Mouse (Mus musculus) kidney, postnatal 36 days (tissue): ENCODE data around the gene Nalcn.

Experiments used
- DNase-seq, 2 experiments: peaks; one replicate each; pipeline ENCODE4 v3.0.0; 2021 to 2022; ENCODE audit warnings: mixed read lengths in 2 of 2

Nalcn gene

DNA sequence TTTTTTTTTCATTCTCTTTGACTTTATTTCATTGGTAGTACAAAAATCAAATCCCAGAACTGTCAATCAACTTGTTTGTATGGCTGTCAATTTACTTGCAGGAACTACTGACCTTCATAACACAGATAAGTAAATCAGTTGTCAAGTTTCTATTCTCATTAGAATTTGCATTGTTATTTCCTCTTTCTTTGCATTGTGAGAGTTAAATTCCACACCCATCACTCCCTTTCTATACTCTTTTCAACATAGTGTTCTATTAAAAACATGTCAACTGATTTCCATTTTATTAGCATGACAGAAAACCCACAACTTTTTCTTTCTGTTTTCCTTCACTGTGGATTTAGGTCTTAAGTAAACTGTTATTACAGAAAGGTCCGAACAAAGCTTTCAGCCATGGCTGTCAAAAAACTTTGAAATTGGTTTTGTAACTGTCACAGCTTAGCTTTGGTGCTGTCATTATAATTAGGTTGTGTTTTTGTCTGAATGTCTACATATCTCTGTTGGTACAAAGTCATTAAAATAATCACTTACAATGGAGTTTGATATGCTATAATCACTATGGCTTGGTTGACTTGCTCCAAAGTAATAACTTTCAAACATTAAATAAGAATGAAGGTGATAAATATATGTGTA lies 138.3 kb downstream of the Nalcn start:
- DNase-seq: no peak

DNA sequence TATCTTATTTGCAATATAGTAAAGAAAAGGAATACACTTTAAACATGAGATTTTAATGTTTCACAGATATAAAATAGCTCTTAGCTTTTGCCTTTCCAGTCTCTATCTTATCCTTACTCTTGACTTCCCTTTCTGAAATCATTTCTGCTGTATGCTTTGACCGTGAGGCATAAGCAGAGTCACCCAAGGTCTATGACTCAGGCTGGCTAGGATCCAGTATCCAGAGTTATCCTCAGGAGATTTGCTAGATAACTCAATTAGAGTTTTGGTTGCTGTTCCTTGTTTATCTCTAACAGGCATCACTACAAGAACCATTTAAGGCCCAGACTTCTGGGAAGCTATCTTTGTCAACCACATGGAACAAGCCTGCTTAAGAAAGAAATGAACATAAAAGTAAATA lies 164.9 kb downstream of the Nalcn start:
- no peak for DNase-seq

DNA sequence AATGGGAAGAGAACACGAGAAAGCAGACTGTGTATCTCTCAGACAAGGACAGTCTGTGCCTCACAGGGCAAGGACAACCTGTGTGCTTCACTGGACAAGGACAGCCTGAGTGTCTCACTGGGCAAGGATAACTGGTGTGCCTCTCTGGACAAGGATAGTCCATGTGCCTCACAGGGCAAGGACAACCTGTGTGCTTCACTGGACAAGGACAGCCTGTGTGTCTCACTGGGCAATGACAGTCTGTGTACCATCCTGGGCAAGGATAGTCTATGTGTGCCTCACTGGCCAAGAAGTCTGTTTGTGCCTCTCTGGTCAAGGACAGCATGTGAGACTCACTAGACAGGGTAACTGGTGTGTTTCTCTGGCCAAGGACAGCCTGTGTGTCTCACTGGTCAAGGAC lies 180.9 kb downstream of the Nalcn start:
- no peak for DNase-seq

DNA sequence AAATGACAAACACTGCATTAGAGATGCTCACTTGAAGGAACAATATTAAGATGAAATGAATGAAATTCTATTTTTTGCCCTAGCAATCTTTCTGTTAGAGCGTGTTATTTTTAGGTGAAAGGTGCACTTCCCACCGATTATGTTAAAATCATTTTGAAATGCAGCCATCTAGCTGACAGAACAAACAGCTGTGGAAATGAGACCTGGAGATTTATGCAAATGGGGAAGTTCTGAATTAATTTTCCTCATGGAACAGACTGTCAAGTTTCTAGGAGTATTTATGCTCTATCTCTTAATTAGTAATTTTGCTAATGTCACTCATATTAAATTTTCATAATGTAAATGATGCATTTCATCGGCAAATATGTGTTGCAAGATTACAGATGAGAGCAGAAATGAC lies 191.4 kb downstream of the Nalcn start:
- DNase-seq: no peak

DNA sequence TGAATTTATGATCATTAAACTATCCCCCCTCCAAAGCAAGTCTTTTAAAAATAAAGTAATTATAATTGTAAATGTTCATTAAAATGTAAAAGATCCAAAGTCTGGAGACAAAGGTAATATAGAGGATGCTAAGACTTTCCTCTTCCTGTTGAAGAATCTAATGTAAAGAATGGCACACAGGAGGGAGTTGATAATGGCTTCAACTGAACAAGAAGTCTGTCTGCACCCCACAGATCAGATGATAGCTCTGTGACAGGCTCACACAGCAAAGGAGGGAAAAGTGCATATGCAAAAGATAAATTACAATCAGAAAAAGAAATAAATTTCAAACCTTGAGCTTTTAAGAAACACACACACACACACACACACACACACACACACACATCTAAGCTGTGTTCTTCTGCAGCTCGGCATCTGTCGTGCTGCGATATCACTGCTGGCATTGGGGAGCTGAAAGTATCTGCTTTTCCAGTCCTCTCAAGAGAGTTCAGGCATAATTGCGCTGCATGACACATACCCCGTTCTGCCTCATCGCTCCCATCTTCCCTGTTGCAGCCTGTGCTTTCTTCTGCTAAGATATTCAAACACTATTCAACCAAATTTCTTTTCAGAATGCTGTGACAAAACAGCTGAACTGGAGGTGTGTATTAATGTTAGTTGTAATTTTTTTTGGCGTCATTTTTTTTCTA lies 250.6 kb downstream of the Nalcn start:
- no peak for DNase-seq

DNA sequence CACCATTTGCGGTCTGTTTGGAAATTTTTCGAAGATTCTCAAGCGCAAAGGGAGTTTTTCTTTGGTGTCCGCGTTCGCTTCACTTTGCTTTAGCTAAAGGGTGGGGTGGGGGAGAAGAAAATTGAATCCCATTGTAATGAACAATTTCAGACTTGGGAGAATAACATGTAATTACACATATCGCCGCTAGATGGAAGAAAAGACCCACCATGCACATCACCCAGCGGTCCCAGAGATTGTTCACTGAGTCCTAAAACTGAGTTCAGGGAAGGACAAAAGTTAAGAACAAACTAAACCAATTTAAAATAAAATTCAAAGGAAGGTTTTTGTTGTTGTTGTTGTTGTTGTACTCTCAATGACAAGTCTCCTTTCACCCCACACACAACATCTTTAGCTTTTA lies 255.4 kb downstream of the Nalcn start:
- DNase-seq: peak in 1 of 2 experiments; percentile 9

DNA sequence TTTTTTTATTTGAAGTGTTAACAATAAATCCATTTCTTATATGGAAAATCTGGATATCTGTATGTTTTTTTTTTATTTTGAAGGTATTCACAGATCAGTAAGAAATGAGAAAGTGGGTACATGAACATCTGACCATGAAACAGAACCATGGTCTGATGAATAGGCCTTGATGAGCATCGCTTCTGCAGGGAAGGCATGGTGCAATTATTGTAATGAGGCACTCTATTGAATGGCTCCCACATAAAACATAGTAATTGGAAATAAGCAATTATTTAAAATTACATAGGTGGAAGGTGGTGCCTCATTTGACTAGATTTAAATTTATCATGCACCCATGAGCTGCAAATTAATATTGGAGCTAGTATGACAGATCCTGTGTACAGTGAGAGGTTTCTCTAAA lies 267.3 kb downstream of the Nalcn start:
- DNase-seq: no peak

DNA sequence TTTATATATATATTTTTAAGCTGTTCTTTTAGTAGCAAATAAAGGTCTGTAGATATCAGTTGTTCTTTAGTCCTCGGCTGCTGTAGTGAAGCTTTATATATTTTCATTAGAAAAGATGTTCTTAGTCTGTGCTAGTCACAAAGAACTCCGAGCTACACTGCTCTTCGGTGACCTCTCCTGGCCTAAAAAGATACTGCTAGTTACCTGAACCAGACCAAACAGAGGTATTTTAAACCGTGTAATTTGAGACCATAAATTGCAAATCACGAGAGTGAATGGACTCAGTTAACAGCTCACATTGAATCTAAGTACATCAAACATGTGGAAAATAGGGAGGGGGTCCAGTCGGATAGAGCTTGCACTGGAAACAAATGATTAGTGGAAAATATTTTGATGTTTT lies 274.0 kb downstream of the Nalcn start:
- peak; percentile 14 to 56 for DNase-seq

DNA sequence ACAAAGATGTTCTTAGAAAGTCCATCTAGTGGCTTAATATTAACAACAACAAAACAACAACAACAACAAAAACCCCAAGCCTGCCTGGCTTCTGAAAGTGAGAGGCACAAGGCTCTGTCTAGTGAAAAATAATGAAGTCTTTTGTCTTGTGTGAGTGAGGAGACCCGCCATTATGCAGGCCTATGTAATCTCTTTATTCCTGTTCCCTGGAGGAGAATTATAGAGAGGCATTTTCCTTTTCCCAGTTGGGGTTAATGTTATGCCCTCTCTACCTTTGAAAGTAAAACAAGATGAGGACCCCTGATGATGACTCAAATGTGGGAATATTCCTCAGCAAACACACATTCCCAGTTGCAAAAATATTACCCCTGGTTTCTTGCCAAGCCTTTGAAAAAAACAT lies 295.1 kb downstream of the Nalcn start:
- no peak for DNase-seq

DNA sequence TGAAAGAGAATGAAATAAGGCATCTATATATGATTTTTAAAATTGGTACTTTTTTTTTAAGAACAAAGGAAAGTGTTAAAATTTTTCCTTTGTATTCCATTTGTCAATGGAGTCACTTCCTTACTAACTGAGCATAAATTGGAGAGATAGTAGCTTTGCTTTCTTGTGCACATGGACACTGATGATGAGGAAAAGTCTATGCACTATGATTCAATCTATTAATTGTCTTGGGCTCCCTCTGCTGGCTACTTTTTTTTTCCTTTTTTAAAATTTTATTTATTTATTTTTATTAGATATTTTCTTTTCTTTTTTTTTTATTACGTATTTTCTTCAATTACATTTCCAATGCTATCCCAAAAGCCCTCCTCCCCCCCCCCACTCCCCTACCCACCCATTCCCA lies 312.6 kb downstream of the Nalcn start:
- no peak for DNase-seq

DNA sequence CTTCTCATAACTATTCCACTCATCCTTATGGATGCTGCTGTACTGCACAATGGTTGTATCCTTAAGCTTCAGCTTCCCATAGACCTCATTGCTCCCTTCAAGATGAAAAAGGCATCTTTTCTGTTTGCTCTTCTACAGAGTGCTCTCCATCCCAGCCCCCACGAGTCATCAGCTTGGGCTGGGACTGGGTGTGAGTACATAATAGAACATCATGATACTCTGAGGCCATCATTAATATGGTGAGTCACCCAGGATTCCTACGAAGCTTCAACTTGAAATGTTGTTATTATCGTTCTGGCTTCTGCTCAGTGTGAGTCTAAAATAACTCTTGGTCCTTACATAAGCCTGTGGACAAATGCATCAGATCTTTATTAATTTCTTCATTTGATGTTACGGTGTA lies 314.6 kb downstream of the Nalcn start:
- no peak for DNase-seq

DNA sequence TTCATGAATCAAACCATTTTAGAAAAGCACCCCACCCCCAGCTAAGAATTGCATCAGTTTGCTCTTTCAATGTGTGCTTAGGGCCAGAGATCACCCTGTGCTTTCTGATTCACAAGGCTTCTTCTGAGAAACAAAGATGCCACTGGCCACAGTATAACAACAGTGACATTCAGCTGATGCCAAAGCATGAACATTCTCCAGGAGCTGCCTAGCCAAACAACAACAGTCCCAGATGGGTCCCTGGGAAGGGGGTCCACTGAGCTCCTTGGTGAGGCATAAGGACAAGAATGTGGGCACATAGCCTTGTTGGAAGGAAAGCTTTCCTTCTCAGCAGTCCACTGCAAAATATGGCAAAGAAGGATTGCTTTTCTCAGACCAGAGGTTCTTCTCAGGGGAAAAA lies 330.9 kb downstream of the Nalcn start:
- no peak for DNase-seq

DNA sequence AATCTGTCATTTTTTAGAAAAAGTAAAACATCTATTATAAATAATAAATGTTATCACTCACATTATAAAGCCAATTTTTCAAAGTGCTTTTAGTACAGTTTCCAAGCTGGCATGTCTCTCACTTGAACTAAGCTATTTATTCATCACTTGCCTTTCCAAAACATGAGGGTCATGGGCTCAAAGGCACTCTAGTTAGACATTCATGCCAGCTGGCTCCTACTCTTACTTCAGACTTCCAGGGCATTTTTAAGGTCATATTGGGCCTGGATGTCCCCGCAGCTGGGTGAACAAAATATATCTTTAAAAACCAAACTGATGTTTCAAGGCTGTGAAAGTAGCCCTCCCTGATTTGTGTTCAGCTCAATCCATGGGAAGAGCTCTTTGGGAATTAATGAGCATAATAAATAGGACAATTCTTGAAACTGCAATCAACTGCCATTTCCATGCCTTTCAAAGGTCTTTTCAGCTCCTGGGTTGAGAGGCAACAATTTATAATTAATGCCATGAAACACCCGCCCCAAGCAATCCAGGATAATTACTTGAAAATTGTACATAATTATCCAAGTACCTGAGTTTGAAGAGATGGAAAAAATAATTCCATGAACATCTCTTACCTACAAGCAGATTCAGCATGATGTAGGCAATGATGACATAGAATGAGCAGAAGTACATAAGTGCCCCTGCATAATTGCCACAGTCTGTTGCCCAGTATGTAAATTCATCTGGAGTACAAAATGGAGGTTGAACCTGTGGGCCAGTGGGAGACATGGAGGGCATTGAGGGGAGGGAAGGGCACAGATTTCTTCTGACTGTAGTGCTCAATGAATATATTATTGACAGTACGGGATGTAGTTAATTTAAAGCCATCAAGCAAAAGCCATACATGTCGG lies 335.6 kb downstream of the Nalcn start:
- DNase-seq: peak; percentile 35 to 40

DNA sequence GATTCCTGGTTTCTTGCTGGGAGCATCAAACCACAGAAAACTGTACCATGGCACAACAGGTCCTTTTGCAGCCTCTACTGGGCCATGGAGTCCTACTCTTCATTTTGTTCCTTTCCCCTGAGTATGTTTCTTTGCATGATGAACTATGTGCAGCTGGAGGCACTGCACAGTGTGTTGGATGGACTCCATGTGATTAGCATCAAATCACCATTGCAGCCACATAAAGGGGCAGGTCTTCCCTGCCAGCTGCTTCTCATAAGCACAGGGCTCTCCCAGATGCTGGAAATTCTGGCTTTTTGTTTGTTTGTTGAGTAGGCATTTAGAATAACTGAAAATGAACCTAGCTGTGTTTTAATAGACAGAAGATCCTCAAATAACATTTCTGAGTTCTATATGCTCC lies 344.8 kb downstream of the Nalcn start:
- no peak for DNase-seq

DNA sequence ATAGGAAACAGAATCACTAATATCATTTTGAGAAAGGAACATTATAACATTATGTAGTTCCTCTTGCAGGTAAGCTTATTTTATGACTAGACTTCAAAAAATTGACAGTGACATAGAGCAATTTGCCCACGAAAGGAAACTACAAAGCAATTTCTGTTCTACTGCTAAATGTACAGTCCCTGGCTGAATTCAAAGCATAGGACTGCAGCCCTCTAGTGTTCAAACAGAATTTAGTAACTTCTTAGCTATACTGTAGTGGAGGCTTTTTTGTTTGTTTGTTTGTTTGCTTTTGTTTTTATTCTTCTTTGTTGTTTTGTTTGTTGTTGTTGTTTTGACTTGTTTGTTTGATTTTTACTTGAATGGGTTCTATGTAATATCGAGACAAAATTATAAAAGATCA lies 354.8 kb downstream of the Nalcn start:
- DNase-seq: no peak

DNA sequence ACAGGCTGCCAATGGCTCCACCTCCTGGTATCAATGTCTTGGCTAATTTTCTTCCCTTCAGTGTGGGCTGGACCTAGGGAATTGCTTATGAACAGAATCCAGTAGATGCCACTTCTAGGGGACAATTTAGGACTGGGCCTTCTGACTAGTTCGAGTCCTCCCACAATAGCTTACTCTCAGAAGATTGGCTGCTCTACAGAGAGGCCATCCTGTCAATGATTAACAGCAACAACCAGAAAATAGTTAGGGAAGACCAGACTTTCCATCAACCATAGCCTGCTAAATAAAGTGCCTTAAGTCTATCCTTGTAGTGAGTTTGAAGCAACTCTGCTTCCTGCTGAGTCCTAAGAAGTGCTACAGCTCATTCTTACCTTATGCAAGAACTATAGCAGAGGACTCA lies 386.2 kb downstream of the Nalcn start:
- DNase-seq: no peak

DNA sequence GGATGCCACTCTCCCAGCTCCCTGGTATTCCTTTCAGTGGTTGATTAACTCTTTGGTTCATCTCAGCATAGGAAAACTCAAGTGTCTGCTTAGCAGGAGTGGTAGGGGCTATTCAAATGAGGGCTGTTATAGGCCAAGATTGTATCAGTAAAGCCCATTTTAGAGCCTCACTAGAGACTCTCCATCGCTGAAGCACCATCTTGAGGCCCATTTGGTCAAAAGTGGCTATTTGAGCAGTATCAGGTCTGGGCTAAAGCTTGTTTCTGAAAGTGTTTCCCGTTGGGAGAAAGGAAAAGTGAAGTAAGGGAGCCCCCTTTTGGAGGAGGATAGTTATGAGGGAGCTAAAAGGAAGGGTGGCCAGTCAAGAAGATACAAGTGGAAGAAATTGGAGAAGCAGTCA lies 387.0 kb downstream of the Nalcn start:
- peak; percentile 3 to 5 for DNase-seq

DNA sequence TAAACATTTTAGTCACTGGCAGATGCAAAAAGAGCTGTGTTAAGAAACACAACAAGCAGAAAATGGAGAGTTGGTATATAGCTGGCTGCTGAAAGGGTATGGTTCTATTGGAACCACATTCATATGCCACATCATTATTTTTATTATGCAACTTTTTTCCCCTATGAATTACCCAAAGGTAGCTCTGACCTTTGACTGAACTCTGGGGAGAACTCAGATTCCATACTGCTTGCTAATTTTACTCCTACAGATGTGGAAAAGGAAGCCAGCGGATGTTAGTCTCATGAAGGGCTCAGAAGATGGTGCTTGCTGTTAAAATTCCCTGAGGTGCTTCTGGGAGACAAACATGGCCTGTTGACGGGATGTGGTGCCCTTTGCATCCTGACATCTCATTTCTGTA lies 389.9 kb downstream of the Nalcn start:
- no peak for DNase-seq

DNA sequence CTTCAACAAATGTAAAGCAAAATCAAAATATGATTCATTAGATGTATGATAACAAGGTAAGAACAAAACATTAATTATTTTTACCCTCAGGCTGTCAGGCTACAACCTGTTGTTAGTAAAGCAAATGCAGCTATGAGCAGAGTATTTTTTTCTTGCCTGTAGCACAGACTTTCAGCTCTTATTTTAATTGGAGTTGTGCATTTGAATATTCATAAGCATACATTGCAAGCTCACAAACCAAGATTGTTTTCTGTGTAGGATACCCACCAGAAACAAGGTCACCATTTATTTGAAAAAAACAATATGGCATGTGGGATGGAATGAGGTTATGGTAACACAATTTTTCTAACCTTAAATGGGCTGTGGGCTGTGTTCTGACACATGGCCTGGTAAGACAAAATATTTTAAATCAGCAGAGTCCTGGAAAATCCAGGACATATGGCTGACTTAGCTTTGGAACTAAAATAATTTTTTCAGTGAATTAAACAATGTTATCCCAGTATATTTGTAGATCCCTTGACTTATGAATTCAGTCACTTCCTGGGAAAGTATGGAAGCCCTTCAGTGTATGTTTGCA lies 394.2 kb downstream of the Nalcn start:
- no peak for DNase-seq
